Mouse (Mus musculus): Measurements from ENCODE around the gene Rab12. TPM values are rescaled to one million over a fixed set of nuclear protein-coding genes. Genes with fewer than 3 reads are reported as not detected.

Rab12 gene
- total and polyA plus RNA-seq, 2 experiments from 2014 or later, result 94.5 to 132 TPM

DNA sequence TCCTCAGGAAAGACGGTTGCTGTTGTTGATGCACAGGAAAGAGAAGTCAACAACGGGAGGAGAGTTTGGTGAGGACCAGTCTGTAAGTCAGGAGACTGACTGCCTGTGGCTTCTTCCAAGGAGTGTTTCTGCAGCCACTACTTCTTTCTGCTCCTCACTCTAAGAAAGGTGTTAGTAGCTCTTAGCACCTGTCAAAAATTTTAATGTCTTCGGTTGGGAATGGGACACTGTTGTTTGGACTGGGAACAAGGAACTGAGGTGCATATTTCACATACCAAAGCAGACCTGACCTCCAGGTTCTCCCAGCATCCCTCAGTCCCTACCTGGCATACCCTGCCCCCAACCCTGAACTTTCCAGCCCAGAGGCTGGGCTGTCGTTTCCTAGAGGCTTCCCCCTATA, 48.3 kb downstream of the Rab12 start:
- no peak for TF ChIP-seq CTCF (IDR thresholded peaks at IDR 0.05; ENCODE audit: low read depth)
- DNase-seq, result no peak
- H3K36me3 ChIP-seq (ENCODE audit: insufficient read depth), result no peaks in the 10 kb centered on the region
- no peaks in the 10 kb centered on the region for H3K27me3 ChIP-seq (ENCODE audit: insufficient read depth, low read length)
- ATAC-seq, result no peak
- 95% methylated on average over 4 of the region's 4 CpGs for WGBS
- no peak overlapping the region for H3K4me3 ChIP-seq (ENCODE audit: low read depth, low read length)
- H3K9ac ChIP-seq, result no peak overlapping the region
- H3K27ac ChIP-seq (ENCODE audit: low read depth, low read length), result no peak overlapping the region
- peaks cover 3% of the 10 kb centered on the region; the same call in 1 of the 2 replicates for H3K4me1 ChIP-seq (ENCODE audit: insufficient read depth)
- no peak overlapping the region for H3K4me2 ChIP-seq (ENCODE audit: low read depth)
- no peaks in the 10 kb centered on the region; the same call in 1 of the 2 replicates for H3K9me3 ChIP-seq (ENCODE audit: low read length)

DNA sequence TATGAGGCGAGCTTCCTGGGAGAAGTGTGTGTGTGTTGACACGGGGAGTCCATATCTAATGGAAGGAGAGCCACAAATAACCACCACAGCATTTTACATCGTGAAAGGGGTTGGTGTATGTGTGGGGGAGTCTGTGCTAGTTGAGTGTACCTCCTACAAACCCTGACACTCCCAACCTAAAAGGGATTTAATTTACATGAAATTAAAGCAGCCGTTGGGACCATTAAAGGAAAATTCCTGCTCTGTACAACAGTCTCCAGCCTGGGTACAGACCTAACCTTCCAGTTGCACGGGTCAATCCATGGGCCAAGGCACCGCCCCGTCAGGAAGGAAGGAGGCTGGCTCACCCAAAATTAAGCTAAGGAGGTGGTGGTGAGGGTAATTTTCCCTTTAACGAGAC, 49.5 kb downstream of the Rab12 start:
- Histone ChIP-seq H3K4me1 (ENCODE audit: insufficient read depth) (peaks cover 3% of the 10 kb centered on the region; the same call in 1 of the 2 replicates), H3K36me3 (ENCODE audit: insufficient read depth) (no peaks in the 10 kb centered on the region), H3K27ac (ENCODE audit: low read depth, low read length) (no peak overlapping the region), H3K9ac (no peak overlapping the region), H3K4me3 (ENCODE audit: low read depth, low read length) (no peak overlapping the region), H3K4me2 (ENCODE audit: low read depth) (no peak overlapping the region), H3K27me3 (ENCODE audit: insufficient read depth, low read length) (no peaks in the 10 kb centered on the region), H3K9me3 (ENCODE audit: low read length) (no peaks in the 10 kb centered on the region; the same call in 1 of the 2 replicates)
- DNase-seq (no peak), ATAC-seq (no peak)
- no peak for TF ChIP-seq CTCF (IDR thresholded peaks at IDR 0.05; ENCODE audit: low read depth)
- 15% methylated on average over 8 of the region's 8 CpGs for WGBS

DNA sequence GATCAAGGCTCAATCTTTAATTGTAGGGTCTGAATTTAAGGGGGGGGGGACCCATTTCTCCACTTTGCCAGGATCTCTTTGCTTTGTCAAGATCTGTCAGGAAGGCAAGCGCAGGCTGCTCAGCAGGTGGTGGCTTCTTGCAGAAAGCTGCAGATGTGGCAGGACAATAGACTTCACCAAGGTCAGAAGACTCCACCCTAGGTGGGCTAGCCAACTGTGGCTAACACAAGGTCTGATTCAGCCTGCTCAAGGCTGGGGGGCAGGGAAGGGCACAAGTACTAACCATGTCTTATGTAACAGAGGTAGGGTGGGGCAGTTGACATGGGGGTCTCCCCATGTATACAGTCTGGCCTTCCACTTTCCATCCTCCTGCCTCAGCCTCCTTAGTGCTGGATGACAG, 62.3 kb downstream of the Rab12 start:
- H3K9ac ChIP-seq, result no peak overlapping the region
- H3K4me2 ChIP-seq (ENCODE audit: low read depth), result no peak overlapping the region
- H3K4me1 ChIP-seq (ENCODE audit: insufficient read depth), result no peaks in the 10 kb centered on the region
- no peak overlapping the region for H3K27ac ChIP-seq (ENCODE audit: low read depth, low read length)
- H3K9me3 ChIP-seq (ENCODE audit: low read length), result no peaks in the 10 kb centered on the region
- no peaks in the 10 kb centered on the region for H3K27me3 ChIP-seq (ENCODE audit: insufficient read depth, low read length)
- H3K36me3 ChIP-seq (ENCODE audit: insufficient read depth), result no peaks in the 10 kb centered on the region
- no peak overlapping the region for H3K4me3 ChIP-seq (ENCODE audit: low read depth, low read length)
- ATAC-seq (no peak), DNase-seq (no peak)
- 41% methylated on average over 1 of the region's 1 CpGs for WGBS
- TF ChIP-seq CTCF (IDR thresholded peaks at IDR 0.05; ENCODE audit: low read depth), result no peak

DNA sequence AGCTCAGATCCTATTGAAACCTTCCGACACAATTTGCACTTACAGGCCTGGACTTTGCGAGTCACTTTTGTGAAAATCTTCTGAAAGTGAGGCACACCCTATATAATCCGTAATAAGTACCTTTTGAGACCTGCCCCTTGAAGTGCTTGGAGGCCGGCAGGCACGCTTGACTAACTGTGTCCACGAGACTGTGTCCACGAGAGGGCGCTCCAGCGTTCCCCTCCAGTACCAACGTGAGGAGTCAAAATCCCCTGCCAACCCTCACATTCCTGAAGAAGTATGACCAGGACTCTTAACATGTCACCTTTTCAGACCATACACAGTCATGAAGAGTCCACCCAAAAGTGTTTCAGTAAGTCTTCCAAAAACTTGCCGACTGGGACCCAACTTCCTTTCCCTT, 68.4 kb downstream of the Rab12 start:
- ATAC-seq (no peak), DNase-seq (peak; percentile 92)

DNA sequence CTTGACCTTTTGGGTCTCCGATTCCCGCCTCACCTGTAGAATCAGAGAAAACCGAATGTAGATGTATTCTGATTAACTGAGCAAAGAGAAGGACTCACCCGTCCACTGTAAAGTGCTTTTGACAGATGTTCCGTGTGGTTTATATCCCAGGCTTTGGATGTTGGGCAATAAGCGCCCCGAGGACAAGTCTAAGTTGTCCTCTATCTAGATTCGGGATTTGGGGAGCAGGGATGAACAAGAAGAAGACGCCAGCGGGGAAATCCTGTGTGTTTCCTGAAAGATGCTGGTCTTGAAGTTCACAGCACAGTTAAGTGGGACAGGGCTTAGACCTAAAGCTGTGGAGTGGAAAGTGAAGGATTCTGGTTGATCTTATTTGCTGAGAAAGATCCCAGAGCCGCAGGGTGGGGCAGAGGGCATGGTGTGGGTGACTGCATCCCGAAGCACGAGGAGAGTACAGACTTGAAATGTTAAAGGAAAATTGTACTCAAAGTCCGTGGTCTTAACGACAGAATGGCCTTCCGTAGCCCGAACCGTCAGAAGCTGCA, 68.9 kb downstream of the Rab12 start:
- Histone ChIP-seq H3K4me2 (ENCODE audit: low read depth) (peak overlapping the region; percentile 95), H3K36me3 (ENCODE audit: insufficient read depth) (no peaks in the 10 kb centered on the region), H3K27me3 (ENCODE audit: insufficient read depth, low read length) (no peaks in the 10 kb centered on the region), H3K9me3 (ENCODE audit: low read length) (no peaks in the 10 kb centered on the region), H3K4me3 (ENCODE audit: low read depth, low read length) (peak overlapping the region; percentile 87), H3K4me1 (ENCODE audit: insufficient read depth) (peaks cover 26% of the 10 kb centered on the region), H3K9ac (peak overlapping the region; percentile 85; the same call in 1 of the 2 replicates), H3K27ac (ENCODE audit: low read depth, low read length) (no peak overlapping the region)
- DNase-seq (no peak), ATAC-seq (no peak)
- TF ChIP-seq CTCF (IDR thresholded peaks at IDR 0.05; ENCODE audit: low read depth), result no peak
- WGBS, result 4% methylated on average over 18 of the region's 18 CpGs

More for the DNA sequence above, 68.4 kb downstream of the Rab12 start:
- TF ChIP-seq CTCF (IDR thresholded peaks at IDR 0.05; ENCODE audit: low read depth), result peak; percentile 92
- H3K27me3 ChIP-seq (ENCODE audit: insufficient read depth, low read length), result no peaks in the 10 kb centered on the region
- no peaks in the 10 kb centered on the region for H3K9me3 ChIP-seq (ENCODE audit: low read length)
- no peak overlapping the region for H3K9ac ChIP-seq
- under 1% methylated on average over 11 of the region's 11 CpGs for WGBS
- H3K4me3 ChIP-seq (ENCODE audit: low read depth, low read length), result peak overlapping the region; percentile 87
- H3K27ac ChIP-seq (ENCODE audit: low read depth, low read length), result no peak overlapping the region
- peaks cover 25% of the 10 kb centered on the region for H3K4me1 ChIP-seq (ENCODE audit: insufficient read depth)
- H3K4me2 ChIP-seq (ENCODE audit: low read depth), result peak overlapping the region; percentile 95
- no peaks in the 10 kb centered on the region for H3K36me3 ChIP-seq (ENCODE audit: insufficient read depth)

DNA sequence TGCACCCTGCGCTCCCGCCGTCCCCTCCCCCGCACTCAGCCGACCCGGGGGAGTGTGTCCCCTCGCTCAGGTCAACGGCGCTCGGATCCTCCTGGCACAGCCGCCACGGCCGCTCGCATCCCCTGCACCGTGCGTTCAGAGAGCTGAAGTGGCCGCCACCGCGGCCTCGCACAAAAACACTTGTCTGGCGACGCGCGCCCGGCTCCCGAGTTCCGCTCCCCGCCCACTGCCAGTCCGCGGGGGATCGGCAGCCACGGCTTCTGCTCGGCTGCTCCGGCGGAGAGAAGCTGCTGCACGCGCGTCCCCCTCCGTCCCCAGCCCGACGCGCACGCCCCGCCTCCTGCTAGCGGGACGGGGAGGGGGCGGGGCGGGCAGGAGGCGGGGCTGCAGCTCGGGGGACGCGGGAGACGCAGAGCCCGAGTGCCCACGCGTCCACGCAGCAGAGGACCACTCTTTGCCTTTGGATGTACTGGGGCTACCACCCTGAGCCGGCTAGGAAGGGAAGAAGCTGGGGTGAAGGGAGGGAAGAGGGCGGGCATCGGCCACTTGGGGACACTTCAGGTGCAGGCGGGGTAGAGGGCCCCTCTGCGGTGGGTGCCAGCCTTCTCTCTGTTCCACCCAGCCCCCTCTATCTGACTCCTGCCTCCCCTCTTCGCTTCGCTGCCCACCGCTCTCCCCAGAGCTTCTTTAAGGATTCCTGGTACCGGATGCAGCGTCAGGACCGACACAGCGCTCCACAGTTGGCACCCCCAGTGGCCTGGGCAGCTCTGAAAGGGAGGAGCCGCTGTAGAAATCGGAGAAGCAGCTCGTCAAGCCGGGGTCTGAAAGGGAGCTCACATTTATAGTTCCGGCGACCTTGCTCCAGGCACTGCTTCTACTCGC, 69.8 kb downstream of the Rab12 start, which contains the start of gene Mtcl1:
Gene Mtcl1 (minus strand): TSS at position 291 of the 882 bp plus-strand sequence.
- peak within 1 kb of the TSS; percentile 89 for H3K27ac ChIP-seq (ENCODE audit: low read depth, low read length)
- peak; percentile 90 for DNase-seq
- no peaks in the 10 kb centered on the region for H3K27me3 ChIP-seq (ENCODE audit: insufficient read depth, low read length)
- H3K4me2 ChIP-seq (ENCODE audit: low read depth), result peak within 1 kb of the TSS; percentile 95
- H3K4me3 ChIP-seq (ENCODE audit: low read depth, low read length), result peak within 1 kb of the TSS; percentile 87
- ATAC-seq, result peak; percentile 86
- WGBS, result 5% methylated on average over 61 of the region's 76 CpGs
- peak; percentile 28 for TF ChIP-seq CTCF (IDR thresholded peaks at IDR 0.05; ENCODE audit: low read depth)
- peaks cover 26% of the 10 kb centered on the region for H3K4me1 ChIP-seq (ENCODE audit: insufficient read depth)
- peak within 1 kb of the TSS; percentile 85 for H3K9ac ChIP-seq
- no peaks in the 10 kb centered on the region for H3K36me3 ChIP-seq (ENCODE audit: insufficient read depth)
- H3K9me3 ChIP-seq (ENCODE audit: low read length), result no peaks in the 10 kb centered on the region

Measured in forebrain, postnatal 0 days (tissue).